Mouse (Mus musculus) lung, postnatal 0 days (tissue): ENCODE measurements at regions not wholly inside any gene's neighbourhood (a gene's known extent, or its start where the extent isn't known, plus 50 kb on each side); places are given as distances from the start of the nearest gene placed in this dataset.
A peak's percentile ranks its signal among the peaks of the same experiment; 100 is the strongest.

Experiments
- ATAC-seq: fragments of 200-750 bp; cut with Nextera tagmentation; 2 replicates; pipeline ENCODE4 v1.8.0; 2017; ENCODE audit warnings: moderate library complexity
- DNase-seq: peaks from one replicate; pipeline ENCODE4 v3.0.0-alpha.2; 2016; ENCODE audit warnings: low spot score
- H3K27ac ChIP-seq: fragments of 300-500 bp; sonication (generic); 2 replicates; pipeline ENCODE4 v1.5.1; 2014; ENCODE audit warnings: antibody characterized with exemption, mild to moderate bottlenecking, low read length, mixed read lengths
- H3K27me3 ChIP-seq: fragments of 300-500 bp; sonication (generic); replicated peaks from 2 replicates; pipeline ENCODE4 v1.6.1; 2014; ENCODE audit warnings: low read length, mixed read lengths; ENCODE audit not compliant: insufficient read depth
- H3K36me3 ChIP-seq: fragments of 300-500 bp; sonication (generic); 2 replicates; pipeline ENCODE4 v1.6.1; 2014; ENCODE audit warnings: low read length, mixed read lengths; ENCODE audit not compliant: insufficient read depth
- H3K4me1 ChIP-seq: fragments of 300-500 bp; sonication (generic); 2 replicates; pipeline ENCODE4 v1.6.1; 2014; ENCODE audit warnings: antibody characterized with exemption, low read depth, low read length, mixed read lengths; ENCODE audit not compliant: insufficient read depth
- H3K4me2 ChIP-seq: fragments of 300-500 bp; sonication (generic); replicated peaks from 2 replicates; pipeline ENCODE4 v1.6.1; 2014; ENCODE audit warnings: low read depth, mild to moderate bottlenecking, low read length, moderate library complexity, mixed read lengths
- H3K4me3 ChIP-seq: fragments of 300-500 bp; sonication (generic); 2 replicates; pipeline ENCODE4 v1.5.1; 2014; ENCODE audit warnings: low read depth, low read length
- H3K9ac ChIP-seq: fragments of 300-500 bp; sonication (generic); replicated peaks from 2 replicates; pipeline ENCODE4 v1.6.1; 2014; ENCODE audit warnings: low read depth, mild to moderate bottlenecking
- H3K9me3 ChIP-seq: fragments of 300-500 bp; sonication (generic); 2 replicates; pipeline ENCODE4 v1.6.1; 2016; ENCODE audit warnings: low read length, mixed read lengths
- CTCF ChIP-seq: IDR thresholded peaks from 2 replicates; pipeline ENCODE4 v1.5.1; 2016; ENCODE audit warnings: antibody characterized with exemption, mild to moderate bottlenecking
- EP300 ChIP-seq: IDR thresholded peaks from 2 replicates; pipeline ENCODE4 v1.6.1; 2016; ENCODE audit warnings: antibody characterized with exemption, mild to moderate bottlenecking, control low read depth
- WGBS: fragments of 180-500 bp; shearing (Covaris S2); extraction: QIAGEN DNeasy Blood & Tissue Kit; methylation state at CpG from one replicate; pipeline ENCODE4 v1.1.7; 2014; 5-methylcytosine and 5-hydroxymethylcytosine counted together

- 52% methylated on average over 7 of the region's 7 CpGs for WGBS
- TF ChIP-seq EP300 (no peak), CTCF (no peak)
- Histone ChIP-seq H3K4me1 (no peaks in the 10 kb centered on the region), H3K4me2 (no peak overlapping the region), H3K4me3 (no peak overlapping the region), H3K9ac (no peak overlapping the region), H3K36me3 (no peaks in the 10 kb centered on the region), H3K9me3 (no peaks in the 10 kb centered on the region), H3K27me3 (peaks cover 19% of the 10 kb centered on the region; the same call in 1 of the 2 replicates), H3K27ac (no peak overlapping the region)
- DNase-seq (no peak), ATAC-seq (no peak)
These were observed 200.6 kb upstream of the Tle4 start for GRCm38 (mm10) chr19:14798417-14798816.

GRCm38 (mm10) chr19:14795910-14796309 lies 198.1 kb upstream of the Tle4 start:
- WGBS = 77% methylated on average over 5 of the region's 5 CpGs
- no peaks in the 10 kb centered on the region for H3K4me1 ChIP-seq
- H3K9ac ChIP-seq = no peak overlapping the region
- TF ChIP-seq EP300 (no peak), CTCF (no peak)
- peaks cover 14% of the 10 kb centered on the region; the same call in 1 of the 2 replicates for H3K27me3 ChIP-seq
- H3K4me2 ChIP-seq = no peak overlapping the region
- ATAC-seq (no peak), DNase-seq (no peak)
- no peak overlapping the region for H3K27ac ChIP-seq
- H3K36me3 ChIP-seq = no peaks in the 10 kb centered on the region
- H3K4me3 ChIP-seq = no peak overlapping the region
- H3K9me3 ChIP-seq = no peaks in the 10 kb centered on the region

GRCm38 (mm10) chr19:14789992-14790391 lies 192.1 kb upstream of the Tle4 start:
- TF ChIP-seq CTCF (no peak), EP300 (no peak)
- no peaks in the 10 kb centered on the region for H3K9me3 ChIP-seq
- no peaks in the 10 kb centered on the region for H3K4me1 ChIP-seq
- H3K27me3 ChIP-seq = no peaks in the 10 kb centered on the region
- no peak overlapping the region for H3K27ac ChIP-seq
- H3K4me3 ChIP-seq = no peak overlapping the region
- no peak overlapping the region for H3K9ac ChIP-seq
- 73% methylated on average over 1 of the region's 1 CpGs for WGBS
- H3K36me3 ChIP-seq = no peaks in the 10 kb centered on the region
- DNase-seq (peak; percentile 46), ATAC-seq (peak; percentile 65)
- no peak overlapping the region for H3K4me2 ChIP-seq

- H3K27ac ChIP-seq = no peak overlapping the region
- ATAC-seq (no peak), DNase-seq (no peak)
- H3K4me3 ChIP-seq = no peak overlapping the region
- WGBS = 80% methylated on average over 4 of the region's 4 CpGs
- no peaks in the 10 kb centered on the region for H3K27me3 ChIP-seq
- H3K4me2 ChIP-seq = no peak overlapping the region
- TF ChIP-seq CTCF = no peak
- TF ChIP-seq EP300 = no peak
- no peaks in the 10 kb centered on the region for H3K4me1 ChIP-seq
- H3K9me3 ChIP-seq = no peaks in the 10 kb centered on the region
- no peak overlapping the region for H3K9ac ChIP-seq
- no peaks in the 10 kb centered on the region for H3K36me3 ChIP-seq
These were observed 190.8 kb upstream of the Tle4 start for GRCm38 (mm10) chr19:14788630-14789029.

GRCm38 (mm10) chr19:14786868-14787267 lies 189.0 kb upstream of the Tle4 start:
- ATAC-seq = no peak
- H3K27ac ChIP-seq = no peak overlapping the region
- no peak for TF ChIP-seq EP300
- no peak for TF ChIP-seq CTCF
- H3K4me1 ChIP-seq = no peaks in the 10 kb centered on the region
- H3K27me3 ChIP-seq = no peaks in the 10 kb centered on the region
- H3K4me3 ChIP-seq = no peak overlapping the region
- no peak overlapping the region for H3K4me2 ChIP-seq
- H3K9me3 ChIP-seq = no peaks in the 10 kb centered on the region
- 60% methylated on average over 8 of the region's 8 CpGs for WGBS
- no peak for DNase-seq
- no peaks in the 10 kb centered on the region for H3K36me3 ChIP-seq
- no peak overlapping the region for H3K9ac ChIP-seq

GRCm38 (mm10) chr19:14785661-14786060 lies 187.8 kb upstream of the Tle4 start:
- DNase-seq (peak; percentile 6), ATAC-seq (peak; percentile 50)
- Histone ChIP-seq H3K9me3 (no peaks in the 10 kb centered on the region), H3K36me3 (no peaks in the 10 kb centered on the region), H3K27me3 (no peaks in the 10 kb centered on the region), H3K4me2 (no peak overlapping the region), H3K27ac (no peak overlapping the region), H3K4me1 (no peaks in the 10 kb centered on the region), H3K9ac (no peak overlapping the region), H3K4me3 (no peak overlapping the region)
- TF ChIP-seq EP300 = no peak
- no peak for TF ChIP-seq CTCF
- WGBS = 28% methylated on average over 3 of the region's 3 CpGs

- Histone ChIP-seq H3K4me3 (no peak overlapping the region), H3K4me1 (no peaks in the 10 kb centered on the region), H3K27me3 (0 out of 2 replicates have a peak, but pooled peaks cover 3% of the 10 kb centered on the region), H3K9ac (no peak overlapping the region), H3K9me3 (no peaks in the 10 kb centered on the region), H3K4me2 (no peak overlapping the region), H3K27ac (no peak overlapping the region), H3K36me3 (no peaks in the 10 kb centered on the region)
- TF ChIP-seq EP300 (no peak), CTCF (no peak)
- no peak for DNase-seq
- WGBS = 29% methylated on average over 7 of the region's 7 CpGs
- ATAC-seq = no peak
These were observed 179.9 kb upstream of the Tle4 start for GRCm38 (mm10) chr19:14777709-14778108.
